Mouse (Mus musculus) adrenal gland, postnatal 10 days (tissue): ENCODE measurements around the gene Gm10518. TPM values are rescaled to one million over a fixed set of nuclear protein-coding genes. Genes with fewer than 3 reads are reported as not detected.
A peak's percentile ranks its signal among the peaks of the same experiment; 100 is the strongest.
"Not testable (repeated sequence)": the region's sequence is repeated elsewhere in the genome, so short reads cannot be mapped to it uniquely, and the experiment has no call there.

Experiments used
- DNase-seq: peaks from one replicate; pipeline ENCODE4 v3.0.0; 2021; ENCODE audit warnings: mixed read lengths
- long read RNA-seq, 2 experiments: library from polyadenylated mRNA; stranded (forward); transcript quantifications; one replicate each; pipeline ENCODE4 v2.0.0; 2021
- total RNA-seq, 2 experiments: library from RNA; stranded (reverse); gene quantifications; 2 replicates each; pipeline ENCODE4 v1.2.3; 2021

Gm10518 gene
- not detected for total RNA-seq
- long read RNA-seq, experiment 1, result 0 reads
- long read RNA-seq, experiment 2, result 0 reads

DNA sequence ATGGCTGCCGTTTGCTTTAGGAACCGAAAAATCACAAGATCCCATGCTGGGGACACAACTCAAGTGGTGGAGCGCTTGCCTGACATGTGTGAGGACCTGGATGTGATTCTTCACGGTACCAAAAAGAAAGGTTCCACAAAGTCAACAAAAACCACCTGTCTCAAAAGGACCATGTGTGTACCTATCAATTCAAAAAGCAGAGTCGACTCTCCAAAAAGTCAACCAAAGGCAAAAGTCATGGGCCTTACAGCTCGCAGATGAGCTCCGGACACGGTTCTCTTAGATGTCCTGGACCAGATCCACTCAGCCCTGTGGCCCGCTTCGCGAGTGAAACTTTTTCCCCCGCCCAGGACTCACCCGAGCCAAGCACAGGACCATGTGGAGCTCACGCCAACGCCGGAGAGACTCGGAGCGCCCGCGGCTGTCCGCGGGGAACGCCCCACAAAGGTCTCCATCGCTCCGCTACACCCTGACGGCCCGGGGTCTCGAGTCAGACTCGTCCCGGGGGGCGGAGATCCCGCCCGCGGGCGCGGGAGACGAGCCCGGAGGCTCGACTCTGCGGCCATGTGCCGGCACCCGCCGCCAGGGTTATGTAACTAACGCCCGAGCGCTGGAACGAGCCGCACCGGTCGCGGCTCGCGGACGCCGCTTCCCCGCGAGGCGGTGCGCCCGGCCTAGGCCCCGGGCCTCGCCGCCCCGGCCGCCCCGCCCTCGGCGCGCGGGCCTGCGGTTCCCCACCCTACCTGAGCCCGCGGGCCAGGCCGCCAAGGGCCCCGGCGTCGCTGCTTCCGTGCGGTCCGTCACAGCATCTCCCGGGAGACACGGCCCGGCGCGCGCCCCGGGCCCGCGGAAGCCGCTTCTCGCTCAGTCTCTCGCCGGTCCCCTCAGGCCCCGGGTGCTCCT lies at the start of gene Gm10518:
TSS of gene Gm10518 (plus strand) at position 767 of the 903 bp plus-strand sequence.
- DNase-seq, result peak; percentile 80

DNA sequence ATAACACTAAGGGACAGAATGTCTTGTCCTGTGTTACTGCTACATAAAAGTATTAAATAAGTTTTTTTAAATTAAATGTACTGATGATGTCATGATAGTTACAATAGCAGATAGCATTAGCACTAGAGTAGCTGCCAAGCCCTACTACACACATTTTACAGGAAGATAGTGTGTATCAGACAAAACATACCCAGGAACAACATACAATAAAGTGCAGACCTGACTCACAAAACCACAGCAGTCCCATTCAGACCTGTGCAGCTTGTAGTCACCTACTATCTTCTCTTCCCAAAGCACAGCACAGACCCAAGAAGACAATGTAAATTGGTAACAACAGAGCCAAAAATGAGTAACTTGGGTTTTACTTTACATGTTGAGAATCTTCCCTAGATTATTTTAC lies 46.7 kb upstream of the Gm10518 start:
- no peak for DNase-seq

DNA sequence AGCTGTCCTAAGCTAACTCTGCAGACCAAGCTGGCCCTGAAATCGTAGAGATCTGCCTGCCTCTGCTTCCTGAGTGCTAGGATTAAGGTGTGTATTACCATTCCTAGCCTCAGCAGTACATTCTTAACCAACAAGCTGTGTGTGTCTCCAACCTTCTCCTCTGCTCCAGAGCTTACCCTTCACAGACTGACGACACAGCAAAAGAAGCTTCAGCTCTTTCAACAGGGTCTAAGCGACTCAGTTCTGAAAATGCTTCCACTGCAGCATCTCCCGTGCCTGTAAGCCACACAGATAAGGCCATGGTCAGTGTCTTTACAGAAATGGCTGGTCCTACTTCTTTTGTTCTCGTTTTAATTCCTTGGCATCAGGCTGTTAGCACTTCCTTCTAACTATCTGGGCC lies 43.1 kb upstream of the Gm10518 start:
- no peak for DNase-seq

DNA sequence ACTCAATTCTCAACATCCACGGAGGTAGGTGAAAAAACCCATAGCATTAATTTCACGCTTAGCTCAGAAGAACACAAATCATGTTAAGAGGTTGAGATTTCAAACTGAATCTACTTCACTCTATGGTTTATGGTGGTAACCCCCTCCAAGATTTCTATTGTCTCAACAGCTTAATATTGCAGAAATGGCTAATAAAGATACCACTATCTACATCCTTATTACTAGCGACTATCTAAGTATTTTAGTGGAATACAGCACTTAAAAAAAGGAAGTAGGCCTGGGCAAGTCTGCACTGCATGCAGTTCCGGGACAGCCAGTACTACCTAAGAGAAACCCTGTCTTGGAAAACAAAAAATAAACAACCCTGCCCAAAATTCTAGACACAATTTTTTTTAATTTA lies 42.6 kb upstream of the Gm10518 start:
- no peak for DNase-seq

DNA sequence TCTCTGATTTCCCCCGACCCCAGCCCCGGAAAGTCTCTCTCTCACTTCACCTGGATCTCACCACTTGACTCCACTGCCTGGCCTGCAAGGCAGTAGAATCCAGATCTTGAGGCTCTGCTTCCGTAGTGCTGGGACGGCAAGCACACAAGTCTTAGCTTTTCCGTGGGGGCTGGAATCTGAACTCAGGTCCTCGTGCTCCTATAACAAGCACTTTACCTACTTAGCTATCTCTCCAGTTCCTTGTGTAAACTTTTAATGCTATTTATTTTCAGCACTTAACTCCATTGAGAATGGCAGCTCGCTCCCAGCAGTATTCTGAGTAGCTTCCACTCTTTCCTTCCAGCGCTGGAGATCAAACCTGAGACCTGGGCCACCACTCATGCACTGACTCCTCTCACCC lies 26.3 kb upstream of the Gm10518 start:
- DNase-seq, result no peak

DNA sequence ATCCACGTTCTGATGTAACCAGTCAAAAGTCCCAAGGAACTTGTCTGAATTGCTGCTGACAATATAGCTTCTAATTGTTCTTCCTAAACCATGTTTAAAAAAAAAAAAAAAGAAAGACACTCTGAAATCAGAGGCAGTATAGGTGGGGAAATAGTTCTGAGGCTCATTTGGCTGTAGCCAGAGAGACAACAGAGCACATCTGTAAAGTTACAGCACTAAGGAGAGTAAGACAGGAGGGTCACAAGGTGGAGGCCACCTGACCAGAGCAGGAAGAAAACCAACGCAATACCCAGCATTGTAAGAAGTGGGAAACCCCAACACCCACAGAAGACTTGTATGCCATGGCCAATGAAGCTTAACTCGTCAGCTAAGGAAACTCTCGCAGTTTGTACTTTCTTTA lies 19.1 kb upstream of the Gm10518 start:
- no peak for DNase-seq

DNA sequence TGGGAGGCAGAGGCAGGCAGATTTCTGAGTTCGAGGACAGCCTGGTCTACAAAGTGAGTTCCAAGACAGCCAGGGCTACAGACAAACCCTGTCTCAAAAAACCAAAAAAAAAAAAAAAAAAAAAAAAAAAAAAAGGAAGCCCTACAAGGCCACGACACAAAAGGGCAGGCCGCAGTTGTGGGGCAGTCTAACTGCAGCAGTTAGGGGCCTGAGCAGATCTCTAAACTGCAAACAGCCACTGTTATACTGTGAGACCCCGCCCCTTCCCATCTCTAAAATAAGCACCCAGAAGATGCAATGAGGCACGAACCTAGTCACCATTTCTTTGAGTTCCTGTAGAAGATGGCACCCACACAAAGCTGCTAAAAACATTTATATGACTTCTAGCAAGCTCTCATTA lies 17.7 kb upstream of the Gm10518 start:
- no peak for DNase-seq

DNA sequence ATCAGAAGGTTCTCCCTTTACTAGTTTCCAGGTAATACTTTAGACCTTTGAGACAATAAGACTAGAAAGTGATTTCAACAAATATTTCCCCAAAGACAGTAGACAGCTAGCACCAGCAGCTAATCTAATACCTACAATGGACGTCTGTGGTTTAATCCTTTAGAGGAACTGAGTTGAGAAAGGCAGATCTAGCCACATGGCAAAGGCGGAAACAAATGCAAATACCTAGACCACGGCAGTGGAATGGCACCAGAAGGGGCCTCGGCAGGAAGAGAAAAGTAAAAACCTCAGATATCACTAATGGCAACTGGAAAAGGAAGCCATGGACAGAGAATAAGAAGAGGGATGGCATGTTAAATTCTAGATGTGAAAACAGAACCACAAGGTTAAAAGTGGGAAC lies 15.9 kb upstream of the Gm10518 start:
- no peak for DNase-seq

DNA sequence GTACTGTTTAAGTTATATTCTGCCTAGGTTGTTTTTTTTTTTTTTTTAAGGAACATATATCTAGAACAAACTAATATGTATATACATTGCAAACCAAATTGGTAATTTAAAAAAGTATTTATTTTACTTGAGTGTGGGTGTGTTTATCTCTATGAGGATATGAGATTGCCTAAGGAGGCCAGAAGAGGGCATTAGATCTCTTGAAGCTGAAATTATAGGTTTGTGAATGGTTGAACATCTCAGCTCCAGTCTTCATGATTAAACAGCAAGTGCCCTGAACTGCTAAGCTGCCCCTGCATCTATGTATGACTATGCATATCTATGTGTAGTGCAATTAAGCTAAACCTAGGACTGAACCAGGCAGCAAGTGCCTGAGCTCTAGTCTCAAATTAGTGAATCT lies 4.4 kb upstream of the Gm10518 start:
- no peak for DNase-seq

DNA sequence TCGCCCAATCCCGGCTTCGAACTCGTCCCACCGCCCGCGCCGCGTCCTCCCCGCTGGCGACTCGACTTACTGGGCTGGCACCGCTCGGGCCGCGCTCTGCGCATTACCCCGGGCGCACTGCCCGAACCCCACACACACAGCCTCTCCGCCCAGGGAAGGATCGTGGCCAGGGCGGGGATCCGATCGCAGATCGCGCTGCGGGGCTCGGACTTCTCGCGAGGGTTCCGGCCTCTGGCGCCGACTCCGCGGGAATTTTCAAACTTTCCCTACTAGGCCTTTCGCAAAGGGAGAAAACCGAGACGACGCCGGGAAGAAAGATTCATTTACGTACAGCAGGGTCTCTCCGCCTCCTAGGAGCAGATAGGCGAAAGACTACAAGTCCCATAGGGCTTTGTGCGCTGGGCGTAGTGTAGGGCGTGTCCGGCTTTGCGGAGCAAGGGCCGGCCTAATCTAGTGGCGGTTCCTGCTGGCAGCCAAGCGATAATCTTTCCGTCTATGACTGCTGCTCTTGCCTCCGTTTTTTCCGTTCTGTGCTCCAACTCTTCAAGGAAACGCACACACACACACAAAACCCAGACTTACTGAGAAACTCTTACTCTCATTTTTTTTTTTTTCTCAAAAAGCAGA lies 450 bp downstream of the Gm10518 start, which contains the start of gene Ahctf1:
TSS of gene Ahctf1 (minus strand) at position 168 of the 627 bp plus-strand sequence.
- peak; percentile 99 for DNase-seq

DNA sequence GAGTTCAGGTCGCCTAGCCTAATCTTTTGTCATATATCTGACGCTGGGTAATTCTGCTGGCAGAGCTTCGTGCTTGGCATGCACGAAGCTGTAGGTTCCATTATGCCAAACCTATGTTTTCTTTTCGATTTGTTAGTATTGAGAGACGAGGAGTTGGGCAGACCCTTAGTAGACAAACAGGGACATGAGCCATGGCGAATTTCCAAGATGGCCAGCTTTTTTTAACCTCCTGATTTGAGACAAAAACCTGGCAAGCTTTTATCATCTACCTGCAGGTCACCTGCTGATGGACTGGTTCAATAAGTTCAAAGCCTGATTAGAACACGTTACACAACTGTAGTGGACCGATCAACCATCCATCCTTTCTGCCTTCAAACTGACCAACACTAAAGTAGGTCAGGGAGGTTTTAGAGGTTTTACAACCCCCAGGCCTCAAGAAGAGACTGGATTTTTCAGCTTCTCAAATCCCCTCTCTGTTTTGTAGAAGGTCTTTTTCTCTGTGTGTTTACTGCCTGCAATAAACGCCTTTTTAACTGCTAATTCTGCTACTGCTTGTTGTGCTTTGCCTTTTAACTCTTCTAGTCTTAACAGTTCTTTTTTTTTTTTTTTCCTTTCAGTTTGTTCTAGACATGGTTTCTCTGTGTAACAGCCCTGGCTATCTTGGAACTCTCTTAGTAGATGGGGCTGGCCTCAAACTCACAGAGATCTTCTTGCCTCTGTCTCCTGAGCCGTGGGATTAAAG lies 1.1 kb downstream of the Gm10518 start:
- DNase-seq, result peak; percentile 22

DNA sequence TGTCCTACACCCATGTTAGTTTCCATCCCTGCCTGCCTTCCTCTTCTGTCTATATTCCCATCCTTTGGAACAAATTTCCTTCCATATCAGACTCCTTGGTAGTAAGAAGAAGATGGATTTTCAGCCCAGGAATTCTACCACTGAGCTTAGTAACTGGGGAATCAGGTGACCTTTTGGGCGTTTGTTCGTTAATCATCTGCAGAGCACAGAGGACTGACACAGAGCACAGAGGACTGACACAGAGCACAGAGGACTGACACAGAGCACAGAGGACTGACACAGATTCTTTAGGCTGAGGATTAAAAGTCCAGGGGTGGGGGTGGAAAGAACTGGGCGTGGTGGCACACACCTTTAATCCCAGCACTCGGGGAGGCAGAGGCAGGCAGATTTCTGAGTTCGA lies 2.6 kb downstream of the Gm10518 start:
- no peak for DNase-seq

DNA sequence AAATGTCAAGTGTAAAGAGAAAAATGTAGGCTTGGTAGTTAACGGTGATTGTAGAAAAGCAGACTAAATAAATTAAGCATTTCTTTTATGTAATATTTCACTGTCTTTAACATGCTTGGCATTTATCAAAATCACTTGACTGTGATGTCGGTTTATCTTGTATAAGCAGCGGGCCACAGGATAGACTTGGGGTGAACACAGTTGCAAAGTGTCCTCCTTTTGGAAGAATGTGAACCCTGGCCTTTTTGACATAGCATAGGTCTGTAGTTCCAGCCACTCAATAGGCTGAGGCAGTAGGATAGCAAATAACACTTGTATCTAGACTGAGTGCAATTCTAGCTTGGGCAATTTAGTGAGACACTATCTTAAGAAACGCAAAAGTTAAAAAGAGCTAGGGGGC lies 4.3 kb downstream of the Gm10518 start:
- no peak for DNase-seq

DNA sequence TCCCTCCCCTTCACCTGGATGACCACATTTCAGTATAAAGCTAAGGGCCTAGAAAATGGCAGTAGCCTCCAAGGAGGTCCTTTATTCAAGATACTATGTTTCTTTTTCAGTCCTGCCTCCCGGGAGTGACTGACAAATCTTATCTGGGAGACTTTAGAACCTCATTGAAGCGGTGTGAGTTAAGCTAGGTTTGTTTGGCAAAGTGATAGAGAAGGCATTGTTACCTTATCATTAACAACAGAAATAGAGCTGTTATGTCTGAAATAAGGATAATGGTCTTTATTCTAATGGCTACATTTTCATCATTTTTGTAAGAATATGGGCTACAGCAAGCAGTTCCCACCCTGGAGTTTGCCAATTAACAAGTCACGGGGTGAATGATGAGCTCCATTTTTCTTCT lies 5.1 kb downstream of the Gm10518 start:
- no peak for DNase-seq

DNA sequence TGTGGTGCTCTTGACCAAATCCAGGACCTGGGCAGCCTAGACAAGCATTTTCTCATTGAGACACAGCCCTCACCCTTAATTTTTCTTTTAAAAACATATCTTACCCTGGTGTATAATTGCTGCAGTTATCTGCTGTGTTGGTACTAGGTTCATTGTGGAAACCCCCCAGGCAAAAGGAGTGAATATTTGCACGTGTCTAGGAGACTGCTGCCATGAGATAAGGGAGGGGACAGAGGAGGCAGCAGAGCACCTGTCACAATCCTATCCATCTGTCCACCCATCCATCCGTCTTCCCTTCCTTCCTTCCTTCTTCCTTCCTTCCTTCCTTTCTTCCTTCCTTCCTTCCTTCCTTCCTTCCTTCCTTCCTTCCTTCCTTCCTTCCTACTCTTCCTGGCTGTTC lies 10.2 kb downstream of the Gm10518 start:
- DNase-seq, result no peak

DNA sequence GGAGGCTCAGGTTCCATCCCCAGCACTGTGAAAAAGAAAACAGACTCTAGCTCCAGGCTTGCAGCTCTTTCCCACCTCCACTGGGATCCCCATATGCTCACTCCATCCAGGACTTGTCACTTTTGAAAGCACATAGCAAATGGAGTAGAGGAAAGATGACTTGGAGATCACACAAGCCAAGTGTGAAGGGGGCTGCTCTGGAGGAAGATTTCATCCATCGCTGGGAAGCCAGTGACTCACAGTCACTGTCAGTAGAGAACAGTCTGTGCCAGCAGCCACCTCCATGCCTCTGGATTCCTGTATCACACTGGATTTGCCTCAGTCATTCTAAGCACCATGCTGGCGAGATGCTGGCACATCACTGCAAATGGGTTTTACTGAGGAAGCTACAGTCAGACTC lies 11.4 kb downstream of the Gm10518 start:
- DNase-seq, result no peak

DNA sequence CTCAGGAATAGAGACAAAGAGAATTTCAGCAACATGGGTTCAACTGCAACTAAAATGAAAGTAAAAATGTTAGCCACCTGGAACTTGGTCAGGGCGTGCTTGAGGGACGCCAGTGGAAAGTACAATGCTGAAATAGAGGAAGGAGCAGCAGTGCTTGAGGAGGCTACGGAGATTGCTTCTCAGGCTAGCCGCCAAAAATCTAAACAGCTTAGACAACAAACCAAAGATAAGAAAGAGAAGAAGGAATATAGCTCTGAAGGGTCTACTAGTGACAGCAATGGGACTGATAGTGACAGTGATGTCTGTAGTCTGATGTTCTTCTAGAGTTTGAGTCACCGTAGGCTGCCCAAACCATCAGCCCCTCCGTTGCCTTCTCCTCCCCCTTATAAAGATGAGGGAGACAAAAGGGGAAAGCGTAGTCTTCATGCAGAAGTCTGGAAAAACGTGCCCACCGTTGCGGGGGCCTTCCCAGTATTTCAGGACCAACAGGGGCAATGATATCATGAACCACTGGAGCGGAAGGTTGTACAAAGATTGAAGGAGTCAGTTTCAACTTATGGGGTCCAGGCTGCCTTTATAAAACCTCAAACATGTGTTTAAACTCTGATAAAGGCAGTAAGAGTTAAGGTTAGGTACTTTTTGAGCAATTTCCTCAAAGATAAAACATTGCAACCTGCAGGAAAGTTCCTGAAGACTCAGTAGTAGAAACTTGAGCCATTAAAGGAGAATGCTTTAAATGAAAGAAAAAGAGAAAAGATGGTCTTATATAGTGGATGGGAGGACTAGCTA lies 15.5 kb downstream of the Gm10518 start:
- DNase-seq, result not testable (repeated sequence)

DNA sequence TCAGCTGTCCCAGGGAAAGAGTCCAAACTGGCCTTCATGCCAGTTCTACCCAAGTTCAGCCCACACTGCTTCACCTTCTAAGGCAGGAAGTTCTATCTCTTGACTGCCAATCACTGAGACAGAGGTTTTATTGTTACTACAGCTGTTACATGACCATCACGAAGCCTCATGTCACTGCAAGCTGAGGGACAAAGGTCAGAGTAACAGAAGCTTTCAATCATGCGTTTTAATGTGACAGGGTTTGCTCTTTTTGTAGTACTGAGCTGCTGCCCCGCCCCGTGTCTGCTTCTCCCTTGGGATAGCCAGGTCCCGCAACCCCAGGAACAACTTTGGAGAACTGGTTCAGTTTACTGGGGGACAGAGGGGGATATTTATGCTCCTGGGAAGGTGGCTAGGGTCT lies 21.4 kb downstream of the Gm10518 start:
- DNase-seq, result no peak

DNA sequence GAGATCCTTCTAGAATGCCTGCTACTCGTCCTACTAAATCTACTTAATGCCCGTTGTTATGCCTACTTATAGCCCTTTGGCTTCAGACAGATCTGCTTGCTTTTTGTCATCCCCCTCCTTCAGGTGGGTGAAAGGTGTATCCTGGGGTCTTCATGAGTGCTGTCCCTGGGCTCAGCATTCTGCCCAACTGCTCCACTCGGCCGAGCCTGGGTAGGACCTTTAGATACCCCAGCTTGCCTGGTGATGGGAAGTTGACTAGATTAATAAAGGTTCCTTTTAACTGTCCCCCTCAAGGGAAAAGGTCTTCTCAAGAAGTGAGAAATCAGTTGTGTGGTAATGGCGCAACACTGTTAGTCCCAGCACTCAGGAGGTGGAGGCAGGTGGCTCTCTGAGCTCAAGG lies 24.9 kb downstream of the Gm10518 start:
- no peak for DNase-seq

DNA sequence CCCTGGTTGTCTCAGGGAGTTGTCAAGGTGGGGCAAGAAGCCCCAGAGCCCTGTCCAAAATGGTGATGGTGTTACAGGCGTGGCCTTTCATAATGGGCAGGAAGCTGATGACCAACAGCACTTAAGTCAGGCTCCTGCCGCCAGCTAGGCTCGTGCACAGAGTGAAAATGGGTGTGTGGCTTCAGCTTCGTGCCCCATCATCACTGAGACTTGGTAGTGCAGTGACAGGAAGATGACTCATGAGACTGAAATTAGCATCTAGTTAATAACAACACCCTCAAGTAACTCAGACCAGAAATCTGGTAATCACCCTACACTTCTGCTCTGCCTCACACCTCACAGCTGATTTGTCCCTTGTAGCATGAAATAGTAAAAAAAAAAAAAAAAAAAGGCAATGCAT lies 25.7 kb downstream of the Gm10518 start:
- DNase-seq, result no peak

DNA sequence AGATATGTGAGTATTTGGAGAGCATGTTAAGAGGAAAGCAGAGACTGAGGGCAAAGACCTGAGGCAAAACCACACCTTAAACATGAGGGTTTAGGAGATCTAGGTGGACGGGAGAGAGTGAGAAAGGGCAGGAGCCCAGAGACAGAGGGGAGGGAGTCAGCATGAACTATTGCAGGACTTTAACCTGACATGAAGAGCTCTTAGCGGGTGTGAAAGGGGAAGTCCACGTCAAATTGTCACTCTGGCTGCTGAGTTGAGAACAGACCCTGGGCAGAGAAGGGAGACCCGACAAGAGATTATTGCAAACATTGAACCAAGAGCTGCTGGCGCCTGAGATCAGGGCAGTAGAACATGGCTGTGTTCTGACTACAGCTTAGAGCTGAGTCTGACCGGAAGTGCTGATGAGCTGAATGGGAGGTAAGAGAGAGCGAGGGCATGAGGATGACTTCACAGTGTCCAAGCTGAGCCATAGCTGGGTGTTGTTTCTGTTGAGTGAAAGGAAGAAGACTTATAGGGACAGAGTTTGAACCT lies 29.6 kb downstream of the Gm10518 start:
- DNase-seq, result no peak

DNA sequence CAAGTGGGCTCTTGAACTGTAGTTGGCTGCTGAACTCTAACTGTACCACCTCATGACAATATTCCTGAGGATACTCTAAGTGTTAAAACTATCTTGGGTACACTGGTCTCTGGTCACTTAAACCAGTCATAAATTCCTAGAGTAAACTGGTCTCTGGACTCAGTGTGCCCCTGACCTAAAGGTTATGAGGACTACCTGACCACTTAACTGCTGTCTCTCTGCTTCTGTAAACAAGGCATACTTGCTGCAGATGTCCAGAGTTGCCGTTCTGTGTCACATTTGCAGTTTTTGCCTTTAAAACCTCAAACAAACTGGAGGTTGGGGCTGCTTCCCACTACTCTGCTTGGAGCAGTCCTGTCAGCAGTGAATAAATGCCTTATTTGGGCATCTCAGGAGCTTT lies 30.4 kb downstream of the Gm10518 start:
- DNase-seq, result no peak
